Mouse (Mus musculus) kidney, postnatal 0 days (tissue): ENCODE measurements around the gene Olfr215. TPM values are rescaled to one million over a fixed set of nuclear protein-coding genes. Genes with fewer than 3 reads are reported as not detected.
"Not testable (repeated sequence)": the region's sequence is repeated elsewhere in the genome, so short reads cannot be mapped to it uniquely, and the experiment has no call there.

Experiments
- ATAC-seq: fragments of 200-750 bp; cut with Nextera tagmentation; replicated peaks from 2 replicates; pipeline ENCODE4 v1.8.0; 2017; ENCODE audit warnings: low read depth, moderate number of reproducible peaks, moderate TSS enrichment, moderate library complexity; ENCODE audit not compliant: low FRiP score
- DNase-seq: peaks from one replicate; pipeline ENCODE4 v3.0.0-alpha.2; 2016; ENCODE audit warnings: low spot score
- H3K27ac ChIP-seq: fragments of 300-500 bp; sonication (generic); 2 replicates; pipeline ENCODE4 v1.5.1; 2014; ENCODE audit warnings: mild to moderate bottlenecking
- H3K27me3 ChIP-seq: fragments of 300-500 bp; sonication (generic); 2 replicates; pipeline ENCODE4 v1.6.1; 2014; ENCODE audit warnings: low read length, mixed read lengths; ENCODE audit not compliant: insufficient read depth
- H3K36me3 ChIP-seq: fragments of 300-500 bp; sonication (generic); 2 replicates; pipeline ENCODE4 v1.6.1; 2014; ENCODE audit warnings: low read length, mixed read lengths; ENCODE audit not compliant: insufficient read depth
- H3K4me1 ChIP-seq: fragments of 300-500 bp; sonication (generic); replicated peaks from 2 replicates; pipeline ENCODE4 v1.6.1; 2014; ENCODE audit warnings: antibody characterized with exemption, low read length, mixed read lengths; ENCODE audit not compliant: insufficient read depth
- H3K4me2 ChIP-seq: fragments of 300-500 bp; sonication (generic); 2 replicates; pipeline ENCODE4 v1.6.1; 2014; ENCODE audit warnings: mild to moderate bottlenecking, low read length, moderate library complexity, mixed read lengths
- H3K4me3 ChIP-seq: fragments of 300-500 bp; sonication (generic); replicated peaks from 2 replicates; pipeline ENCODE4 v1.5.1; 2014; ENCODE audit warnings: low read depth, low read length
- H3K9ac ChIP-seq: fragments of 300-500 bp; sonication (generic); 2 replicates; pipeline ENCODE4 v1.6.1; 2014; ENCODE audit warnings: low read depth, low read length
- H3K9me3 ChIP-seq: fragments of 300-500 bp; sonication (generic); replicated peaks from 2 replicates; pipeline ENCODE4 v1.6.1; 2016; ENCODE audit warnings: low read length, inconsistent platforms, mixed read lengths
- CTCF ChIP-seq: IDR thresholded peaks from 2 replicates; pipeline ENCODE4 v1.5.1; 2016; ENCODE audit warnings: antibody characterized with exemption, low read depth, mild to moderate bottlenecking, moderate library complexity
- WGBS: fragments of 180-500 bp; shearing (Covaris S2); extraction: QIAGEN DNeasy Blood & Tissue Kit; methylation state at CpG from one replicate; pipeline ENCODE4 v1.1.7; 2014; 5-methylcytosine and 5-hydroxymethylcytosine counted together
- polyA plus RNA-seq: library from polyadenylated mRNA; unstranded; fragments of >200 nt; fragmentation: Nextera tagmentation; extraction: Ambion mirVana; gene quantifications from 2 replicates; pipeline ENCODE4 v1.2.1, GENCODE M21; 2015

The Olfr215 gene
- polyA plus RNA-seq, 1 experiment from 2014 or later, result not detected

DNA sequence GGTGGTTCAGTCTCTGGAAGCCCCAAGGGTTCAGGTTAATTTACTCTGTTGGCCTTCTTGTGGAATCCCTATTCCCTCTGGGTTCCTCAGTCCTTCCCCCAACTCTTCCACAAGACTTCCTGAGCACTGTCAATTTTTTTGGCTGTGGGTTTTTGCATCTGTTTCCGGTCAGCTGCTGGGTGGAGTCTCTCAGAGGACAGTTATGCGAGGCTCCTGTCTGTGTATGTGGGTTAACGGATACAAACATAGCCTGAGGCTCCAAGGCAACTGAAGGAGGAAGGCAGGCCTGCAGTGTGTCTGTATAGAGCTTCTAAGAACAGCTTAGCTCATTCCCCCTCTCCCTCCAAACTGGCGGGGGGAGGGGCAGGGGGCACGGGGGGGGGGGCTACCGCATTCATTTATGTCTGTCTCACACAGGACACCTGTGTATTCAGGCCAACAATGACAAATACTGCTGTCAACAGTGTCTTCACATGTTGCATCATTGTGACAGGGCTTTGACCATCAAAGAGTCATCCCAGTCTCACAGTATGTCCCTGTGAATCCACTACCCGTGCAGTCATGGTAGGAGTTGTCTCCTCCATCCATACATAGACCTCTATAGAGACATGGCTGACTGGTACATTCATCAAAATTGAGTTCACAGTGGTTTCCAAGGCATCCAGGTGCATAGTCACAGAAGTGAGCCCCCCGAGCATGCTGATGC is 37.5 kb upstream of the Olfr215 start:
- WGBS, result 64% methylated on average over 7 of the region's 8 CpGs
- Histone ChIP-seq H3K36me3 (0 out of 2 replicates have a peak, but pooled peaks cover 3% of the 10 kb centered on the region), H3K4me2 (no peak overlapping the region), H3K9me3 (no peaks in the 10 kb centered on the region), H3K4me3 (no peak overlapping the region), H3K4me1 (no peaks in the 10 kb centered on the region), H3K9ac (no peak overlapping the region), H3K27me3 (no peaks in the 10 kb centered on the region), H3K27ac (no peak overlapping the region)
- ATAC-seq (no peak), DNase-seq (no peak)
- TF ChIP-seq CTCF, result no peak

DNA sequence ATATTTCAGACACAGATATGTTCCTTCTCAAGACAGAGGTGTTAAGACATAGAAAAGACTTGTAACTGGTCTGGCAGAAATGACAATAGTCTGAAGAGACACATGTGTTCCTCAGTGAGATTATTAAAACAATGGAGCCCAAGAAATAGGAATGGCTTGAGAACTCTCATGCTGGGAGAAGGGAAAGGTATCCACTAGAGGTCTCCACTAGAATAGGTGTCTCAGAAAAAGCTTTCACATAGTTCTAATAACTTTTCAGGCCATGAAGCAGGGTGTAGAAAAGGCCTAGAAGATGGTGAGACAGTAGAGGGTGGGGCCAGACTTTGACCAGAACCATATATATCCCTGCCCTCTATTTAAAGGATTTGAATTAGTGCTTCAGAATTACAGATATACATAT is 34.1 kb upstream of the Olfr215 start:
- Histone ChIP-seq H3K36me3 (no peaks in the 10 kb centered on the region), H3K27ac (no peak overlapping the region), H3K9ac (no peak overlapping the region), H3K4me3 (no peak overlapping the region), H3K27me3 (no peaks in the 10 kb centered on the region), H3K9me3 (no peaks in the 10 kb centered on the region), H3K4me2 (no peak overlapping the region), H3K4me1 (no peaks in the 10 kb centered on the region)
- no peak for DNase-seq
- ATAC-seq, result no peak
- TF ChIP-seq CTCF, result peak; percentile 51

DNA sequence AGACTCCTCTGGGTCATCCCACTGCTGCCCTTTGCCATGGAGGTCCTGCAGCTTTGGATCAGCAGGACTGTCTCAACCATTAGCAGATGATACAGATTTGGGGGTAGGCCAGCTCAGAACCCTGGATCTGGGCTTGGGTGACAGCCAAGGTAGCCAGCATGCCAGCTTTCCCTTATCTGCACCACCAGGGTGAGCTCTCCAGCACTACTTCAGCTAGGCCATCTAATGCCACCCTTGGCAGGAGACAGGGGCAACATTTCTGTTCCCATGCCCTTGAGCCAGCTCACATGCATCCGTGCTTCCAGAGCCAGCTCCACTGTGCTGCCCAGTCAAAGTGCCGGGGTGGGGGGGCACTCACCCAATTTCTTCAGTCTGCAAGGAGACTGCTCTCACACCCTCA is 31.7 kb upstream of the Olfr215 start:
- 94% methylated on average over 2 of the region's 2 CpGs for WGBS
- Histone ChIP-seq H3K9me3 (no peaks in the 10 kb centered on the region), H3K36me3 (no peaks in the 10 kb centered on the region), H3K9ac (no peak overlapping the region), H3K27me3 (no peaks in the 10 kb centered on the region), H3K4me2 (no peak overlapping the region), H3K4me1 (no peaks in the 10 kb centered on the region), H3K27ac (no peak overlapping the region), H3K4me3 (no peak overlapping the region)
- no peak for ATAC-seq
- DNase-seq, result no peak
- no peak for TF ChIP-seq CTCF

DNA sequence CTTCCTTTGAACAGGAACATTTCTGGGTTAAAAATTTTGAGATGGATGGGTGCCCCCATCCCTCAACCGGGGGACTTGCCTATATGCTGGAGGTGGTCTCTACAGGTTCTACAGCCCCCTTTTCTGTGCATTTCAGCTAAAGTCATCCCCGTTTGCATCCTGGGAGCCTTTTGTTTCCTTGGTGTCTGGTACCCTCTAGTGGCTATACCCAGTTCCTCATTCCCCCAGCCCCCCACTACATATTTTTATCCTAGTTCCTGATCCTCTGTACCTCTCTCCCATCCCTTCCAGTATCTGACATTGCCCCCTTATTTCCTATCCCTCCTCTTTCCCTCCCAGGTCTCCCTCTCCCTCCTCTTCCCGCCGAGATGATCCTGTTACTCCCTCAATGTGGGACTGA is 23.2 kb upstream of the Olfr215 start:
- Histone ChIP-seq H3K4me2 (no peak overlapping the region), H3K4me1 (no peaks in the 10 kb centered on the region), H3K9ac (no peak overlapping the region), H3K4me3 (no peak overlapping the region), H3K36me3 (no peaks in the 10 kb centered on the region), H3K27ac (no peak overlapping the region), H3K9me3 (no peaks in the 10 kb centered on the region), H3K27me3 (no peaks in the 10 kb centered on the region)
- WGBS, result 39% methylated on average over 4 of the region's 4 CpGs
- no peak for ATAC-seq
- no peak for DNase-seq
- TF ChIP-seq CTCF, result peak; percentile 51

DNA sequence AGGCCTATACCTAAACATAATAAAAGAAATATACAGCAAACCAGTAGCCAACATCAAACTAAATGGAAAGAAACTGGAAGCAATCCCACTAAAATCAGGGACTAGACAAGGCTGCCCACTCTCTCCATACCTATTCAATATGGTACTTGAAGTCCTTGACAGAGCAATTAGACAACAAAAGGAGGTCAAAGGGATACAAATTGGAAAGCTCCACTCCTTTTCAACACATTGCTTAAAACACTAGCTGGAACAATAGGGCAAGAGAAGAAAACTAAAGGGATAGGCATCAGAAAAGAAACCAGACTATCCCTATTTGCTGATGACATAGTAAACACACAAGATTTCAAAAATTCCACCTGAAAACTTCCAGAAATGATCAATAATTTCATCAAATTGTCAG is 17.0 kb upstream of the Olfr215 start:
- not testable (repeated sequence) for DNase-seq, H3K36me3 ChIP-seq, H3K27ac ChIP-seq, H3K9me3 ChIP-seq, H3K4me2 ChIP-seq, H3K27me3 ChIP-seq, H3K9ac ChIP-seq, H3K4me3 ChIP-seq, ATAC-seq, H3K4me1 ChIP-seq

DNA sequence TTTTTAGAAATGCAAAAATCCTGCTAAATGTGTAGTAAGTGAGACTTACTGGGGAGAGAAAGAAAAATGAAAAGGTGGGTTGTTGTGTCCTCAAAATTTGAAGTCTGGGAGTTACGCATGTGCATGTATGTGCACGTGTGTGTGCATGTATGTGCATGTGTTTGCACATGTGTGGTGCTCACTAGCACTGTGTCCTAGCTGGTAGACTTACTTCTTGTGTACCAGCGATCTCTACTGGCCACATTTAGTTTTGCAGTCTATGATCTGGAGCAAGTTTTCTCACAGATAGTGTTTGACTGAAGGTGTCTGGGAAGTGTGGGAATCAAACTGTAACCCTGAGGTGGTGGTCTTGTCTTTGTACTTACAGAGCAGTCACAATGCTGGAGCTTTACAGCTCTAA is 14.2 kb downstream of the Olfr215 start:
- Histone ChIP-seq H3K27ac (no peak overlapping the region), H3K9ac (no peak overlapping the region), H3K4me3 (no peak overlapping the region), H3K36me3 (no peaks in the 10 kb centered on the region), H3K9me3 (no peaks in the 10 kb centered on the region), H3K4me2 (no peak overlapping the region), H3K27me3 (no peaks in the 10 kb centered on the region), H3K4me1 (no peaks in the 10 kb centered on the region)
- peak; percentile 58 for DNase-seq
- no peak for ATAC-seq
- TF ChIP-seq CTCF, result peak; percentile 78
- 29% methylated on average over 3 of the region's 3 CpGs for WGBS

DNA sequence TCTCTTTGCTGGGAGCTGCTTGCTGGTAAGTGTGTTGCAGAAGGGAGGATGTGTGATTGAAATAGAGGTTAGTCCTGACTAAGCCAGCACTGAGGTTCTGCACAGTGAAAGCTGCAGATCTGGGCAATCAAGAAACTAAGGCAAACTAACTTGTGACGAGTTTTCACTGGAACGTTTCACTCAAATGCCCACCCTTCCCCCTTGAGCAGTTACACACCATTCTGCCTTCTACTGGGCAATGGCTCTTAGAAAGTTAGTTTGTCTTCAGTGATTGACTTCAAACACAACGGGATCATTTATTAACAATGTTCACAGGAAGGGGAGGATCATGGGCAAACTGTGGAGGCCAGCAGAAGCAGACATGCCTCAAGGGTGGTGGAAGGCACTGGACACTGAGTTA is 29.0 kb downstream of the Olfr215 start:
- H3K9ac ChIP-seq, result no peak overlapping the region
- H3K36me3 ChIP-seq, result no peaks in the 10 kb centered on the region
- TF ChIP-seq CTCF, result no peak
- H3K4me2 ChIP-seq, result no peak overlapping the region
- no peaks in the 10 kb centered on the region for H3K9me3 ChIP-seq
- H3K4me1 ChIP-seq, result no peaks in the 10 kb centered on the region
- H3K4me3 ChIP-seq, result no peak overlapping the region
- ATAC-seq (peak; percentile 46), DNase-seq (peak; percentile 29)
- no peaks in the 10 kb centered on the region for H3K27me3 ChIP-seq
- WGBS, result 47% methylated on average over 3 of the region's 3 CpGs
- no peak overlapping the region for H3K27ac ChIP-seq
